Mouse (Mus musculus) adrenal gland, postnatal 25 days (tissue): ENCODE results near the gene Haus8. TPM values are rescaled to one million over a fixed set of nuclear protein-coding genes. Genes with fewer than 3 reads are reported as not detected.
"Not testable (repeated sequence)": the region's sequence is repeated elsewhere in the genome, so short reads cannot be mapped to it uniquely, and the experiment has no call there.

Experiments
- DNase-seq: peaks from one replicate; pipeline ENCODE4 v3.0.0; 2021; ENCODE audit warnings: mixed read lengths
- total RNA-seq: library from RNA; stranded (reverse); gene quantifications from 2 replicates; pipeline ENCODE4 v1.2.3, GENCODE M21; 2021

Gene Haus8
- total RNA-seq, 1 experiment from 2014 or later = 19.6 TPM

DNA sequence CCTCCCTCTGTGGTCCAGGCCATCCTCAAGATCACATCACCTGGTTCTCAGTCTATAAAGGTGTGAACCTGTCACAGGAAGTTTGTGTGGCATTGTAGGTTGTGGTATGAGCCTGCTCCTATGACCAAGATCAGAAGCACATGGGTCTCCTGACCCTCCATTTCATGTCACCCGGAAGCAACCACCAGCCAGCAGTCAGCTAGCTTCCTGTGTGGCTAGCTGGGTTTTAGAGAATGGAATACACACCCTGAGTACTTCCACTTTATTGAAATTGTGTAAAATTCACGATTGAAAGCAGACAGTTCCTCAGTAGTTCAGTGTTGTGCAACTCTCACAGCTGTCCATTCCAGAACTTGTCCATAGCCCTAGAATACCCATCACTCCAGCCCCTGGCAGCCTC lies 13.5 kb upstream of the Haus8 start:
- not testable (repeated sequence) for DNase-seq

DNA sequence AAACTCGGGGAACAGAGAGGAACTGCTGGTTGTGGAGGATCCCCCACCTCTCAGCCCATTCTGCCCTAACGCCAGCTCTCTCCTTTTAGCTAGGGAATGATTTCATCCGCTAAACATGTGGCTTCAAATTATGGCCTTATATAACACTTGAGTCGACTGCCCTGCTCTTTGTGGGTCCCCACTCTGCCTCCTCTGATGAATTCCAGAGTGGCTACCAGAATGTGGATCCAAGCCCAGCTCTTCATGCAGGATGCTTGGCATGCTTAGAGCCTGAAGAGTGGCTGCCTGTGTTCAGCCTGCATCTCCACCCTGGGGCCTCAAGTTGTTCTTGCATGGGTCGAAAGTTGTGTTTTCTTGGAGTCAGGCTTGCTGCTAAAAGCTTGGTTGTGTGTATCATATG lies 9.9 kb upstream of the Haus8 start:
- no peak for DNase-seq

DNA sequence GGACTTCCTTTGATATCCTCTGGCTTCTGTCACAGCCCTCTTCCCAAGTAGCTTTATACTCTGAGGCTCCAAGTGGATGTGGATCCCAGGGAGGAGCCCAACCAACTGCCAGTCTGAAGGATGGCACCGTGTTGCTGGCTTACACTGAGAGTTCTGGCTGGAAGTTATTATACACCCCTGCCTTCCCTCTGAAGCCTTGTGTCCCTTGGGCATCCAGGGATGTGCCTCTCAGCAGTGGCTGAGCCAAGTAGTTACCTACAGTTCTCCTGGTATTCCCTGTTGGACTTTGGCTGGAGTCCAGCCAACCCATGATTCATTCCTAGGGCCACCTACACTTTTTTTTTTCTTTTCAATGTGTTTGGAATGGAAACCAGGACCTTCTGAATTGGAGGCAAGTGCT lies 9.0 kb upstream of the Haus8 start:
- DNase-seq = not testable (repeated sequence)

DNA sequence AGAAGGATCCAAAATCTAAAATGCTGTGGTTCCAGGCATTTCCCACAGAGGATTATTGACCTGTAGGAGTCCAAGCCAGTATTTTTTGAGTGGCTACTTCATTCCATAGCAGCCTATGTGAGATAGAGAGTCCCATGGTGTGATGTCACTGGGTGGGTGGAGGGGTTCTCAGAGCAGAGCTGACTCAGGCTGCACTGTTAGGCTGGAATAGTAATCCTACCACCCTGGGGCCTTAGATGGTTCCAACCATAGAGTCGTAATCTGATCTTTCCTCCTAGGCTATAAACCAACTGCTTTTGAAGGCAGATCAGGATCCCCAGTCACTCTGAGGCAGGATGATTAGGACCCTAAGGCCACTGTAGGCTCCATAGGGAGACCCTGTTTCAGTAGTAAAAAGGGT lies 6.7 kb upstream of the Haus8 start:
- DNase-seq = not testable (repeated sequence)

DNA sequence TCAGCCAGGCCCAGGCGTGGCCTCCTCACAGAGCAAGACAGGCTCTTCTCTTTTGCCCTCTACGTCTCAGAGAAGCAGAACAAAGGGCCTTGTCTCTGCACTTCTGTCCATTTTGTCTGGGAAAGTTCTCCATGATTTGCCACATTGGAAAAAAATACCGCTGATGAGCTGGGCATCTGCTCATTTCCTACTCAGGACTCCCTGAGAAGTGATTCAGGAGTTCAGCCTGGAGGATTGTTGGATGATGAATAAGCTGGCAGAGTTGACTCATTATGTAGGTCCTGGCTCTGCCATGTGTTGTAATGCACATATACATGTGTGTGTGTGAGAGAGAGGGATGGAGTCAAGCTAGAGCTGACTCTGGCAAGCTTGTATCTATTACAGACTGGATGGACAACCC lies 3.4 kb upstream of the Haus8 start:
- no peak for DNase-seq

DNA sequence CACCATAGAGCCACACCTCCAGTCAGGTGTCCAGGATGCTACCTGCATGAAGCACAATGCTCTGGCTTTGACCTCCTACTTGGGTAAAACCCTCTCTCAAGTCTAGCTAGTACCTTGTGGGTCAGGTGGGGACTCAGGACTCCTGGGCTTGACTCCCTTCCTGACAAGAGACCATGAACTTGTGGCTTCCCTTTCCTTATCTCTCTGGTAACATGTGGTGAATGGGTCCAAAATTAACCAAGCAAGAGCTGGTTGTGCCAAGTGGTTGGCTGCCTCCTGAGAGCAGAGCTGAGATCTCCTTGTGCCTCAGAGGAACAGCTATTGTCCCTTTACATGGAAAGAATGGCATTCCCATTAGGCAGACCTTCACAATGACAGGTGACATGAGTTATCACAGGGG lies 1.7 kb upstream of the Haus8 start:
- no peak for DNase-seq

DNA sequence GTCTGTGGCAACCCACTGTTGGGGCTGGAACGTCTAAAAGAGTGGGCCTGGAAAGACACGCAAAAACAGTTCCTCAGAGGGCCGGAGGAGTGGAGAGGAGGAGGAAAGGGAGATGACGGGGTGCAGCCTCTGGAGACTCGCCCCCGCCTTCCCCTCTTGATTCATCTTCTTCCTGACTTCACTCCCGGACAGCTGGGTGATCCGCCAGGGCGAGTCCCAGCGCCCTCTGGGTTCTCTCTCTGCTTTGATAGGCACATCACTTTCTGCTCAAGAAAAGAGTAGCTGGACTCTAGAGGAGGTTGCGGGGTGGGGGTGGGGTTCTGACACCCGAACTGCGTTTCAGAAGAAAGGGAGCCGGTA lies 397 bp upstream of the Haus8 start:
- DNase-seq = peak; percentile 62

DNA sequence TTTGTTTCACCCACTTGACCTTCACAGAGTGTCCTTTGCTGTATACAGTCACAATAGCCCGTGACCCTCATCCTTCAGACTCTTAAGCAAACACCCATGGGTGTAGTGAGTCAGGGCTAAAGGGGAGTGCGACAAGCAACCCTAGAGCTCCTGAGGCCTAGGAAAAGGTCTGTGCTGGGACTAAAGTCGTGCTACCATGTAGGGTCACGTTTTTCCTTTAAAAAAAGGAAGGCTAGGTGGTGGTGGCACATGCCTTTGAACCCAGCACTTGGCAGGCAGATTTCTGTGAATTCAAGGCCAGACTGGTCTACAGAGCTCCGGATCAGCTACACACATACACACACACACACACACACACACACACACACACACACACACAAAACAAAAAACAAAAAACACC lies 1.1 kb downstream of the Haus8 start:
- no peak for DNase-seq

DNA sequence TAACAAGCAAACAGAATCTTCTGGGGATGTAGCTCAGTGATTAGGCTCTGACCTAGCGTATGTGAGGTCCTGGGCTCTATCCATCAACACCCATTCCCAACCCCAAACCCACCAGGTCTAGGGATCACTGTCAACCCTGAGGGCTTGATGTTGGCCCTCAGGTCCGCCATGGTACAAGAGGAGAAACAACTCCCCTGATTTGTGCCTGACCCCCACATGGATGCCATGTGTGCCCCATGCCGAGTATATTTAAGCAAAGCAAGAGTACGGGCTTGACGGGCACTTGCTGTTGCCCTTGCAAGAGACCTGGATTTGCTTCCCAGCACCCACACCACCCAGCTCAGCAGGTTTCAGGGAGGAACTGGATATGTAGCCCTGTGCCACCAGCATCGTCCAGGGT lies 4.4 kb downstream of the Haus8 start:
- not testable (repeated sequence) for DNase-seq

DNA sequence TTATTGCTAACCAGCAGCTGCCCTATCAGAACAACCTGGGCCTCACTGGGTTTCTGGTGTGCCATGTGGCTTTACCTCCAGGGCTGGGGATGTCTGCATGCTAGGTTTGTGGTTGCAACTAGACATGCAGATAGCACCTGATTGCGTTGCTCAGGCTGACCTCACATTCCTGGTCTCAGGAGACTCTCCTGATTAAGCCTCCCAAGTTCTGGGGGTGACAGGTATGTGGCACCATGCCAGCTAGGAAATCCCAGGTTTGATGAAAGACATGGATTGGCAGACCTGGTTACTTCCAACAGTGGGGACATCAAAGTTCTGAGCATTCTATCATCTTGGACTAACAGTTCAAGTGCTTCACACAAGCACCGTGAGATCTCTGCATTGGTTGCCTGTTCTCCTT lies 5.0 kb downstream of the Haus8 start:
- DNase-seq = no peak

DNA sequence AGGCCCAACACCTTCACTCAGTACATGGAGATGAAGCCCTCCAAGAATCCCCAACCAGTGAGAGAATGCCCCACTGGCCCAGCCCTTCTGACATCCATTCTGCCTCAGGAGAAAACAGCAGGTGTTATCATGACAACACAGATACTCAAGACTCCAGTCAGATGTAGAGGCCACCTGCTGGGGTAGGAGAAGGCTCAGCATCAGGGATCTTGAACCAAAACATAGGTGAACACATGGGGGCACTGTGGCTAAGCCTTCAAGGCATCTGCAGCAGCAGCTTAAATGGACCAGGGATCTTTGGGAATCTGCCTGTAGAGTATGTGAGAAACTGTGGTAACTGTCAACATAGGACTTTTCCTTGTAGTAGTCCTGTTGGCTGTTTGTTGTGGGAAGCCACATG lies 11.5 kb downstream of the Haus8 start:
- DNase-seq = peak; percentile 26

DNA sequence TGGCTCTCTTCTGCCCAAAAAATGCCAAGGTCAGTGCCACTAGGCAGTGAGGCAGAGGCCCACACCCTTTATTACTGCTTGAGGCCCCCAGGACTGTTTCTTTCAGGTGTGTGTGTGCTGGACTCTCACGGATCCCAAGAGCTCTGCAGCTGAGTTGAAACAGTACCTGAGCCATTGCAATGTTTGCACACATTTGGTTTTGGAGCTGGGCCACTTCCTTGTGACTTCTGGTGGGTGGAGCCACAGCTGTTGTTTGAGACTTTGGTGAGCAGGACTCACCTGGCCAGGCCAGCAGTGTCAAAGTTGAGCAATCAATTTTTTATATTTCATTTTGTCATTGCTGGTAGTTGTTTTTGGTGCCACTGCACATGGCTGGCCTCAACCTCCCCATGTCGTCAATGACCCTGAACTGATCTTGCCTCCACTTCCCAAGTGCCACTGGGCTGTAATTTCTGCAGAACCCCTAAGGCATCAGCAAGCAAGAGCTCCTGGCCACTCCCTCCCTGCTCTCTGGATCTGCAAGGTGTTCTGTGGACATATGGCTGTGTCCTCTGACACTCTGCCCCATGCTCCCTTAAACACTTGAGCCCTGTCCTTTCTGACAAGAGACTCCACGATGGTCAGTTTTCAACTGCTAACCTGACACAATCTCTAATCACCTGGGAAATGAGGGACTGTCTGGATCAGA lies 16.0 kb downstream of the Haus8 start:
- no peak for DNase-seq

DNA sequence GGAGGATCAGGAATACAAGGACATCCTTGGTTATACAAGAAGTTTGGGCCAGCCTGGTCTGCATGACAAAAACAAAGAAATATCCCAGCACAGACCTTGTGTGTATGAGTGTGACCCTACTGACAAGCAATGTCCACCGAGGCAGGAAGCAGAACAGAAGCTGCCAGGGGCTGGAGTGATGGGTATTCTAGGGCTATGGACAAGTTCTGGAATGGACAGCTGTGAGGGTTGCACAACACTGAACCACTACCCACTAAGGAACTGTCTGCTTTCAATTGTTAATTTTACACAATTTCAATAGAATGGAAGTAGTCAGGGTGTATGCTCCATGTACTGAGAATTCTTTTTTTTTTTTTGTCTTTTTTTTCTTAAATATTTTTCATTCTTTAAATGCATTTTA lies 24.5 kb downstream of the Haus8 start:
- DNase-seq = no peak

DNA sequence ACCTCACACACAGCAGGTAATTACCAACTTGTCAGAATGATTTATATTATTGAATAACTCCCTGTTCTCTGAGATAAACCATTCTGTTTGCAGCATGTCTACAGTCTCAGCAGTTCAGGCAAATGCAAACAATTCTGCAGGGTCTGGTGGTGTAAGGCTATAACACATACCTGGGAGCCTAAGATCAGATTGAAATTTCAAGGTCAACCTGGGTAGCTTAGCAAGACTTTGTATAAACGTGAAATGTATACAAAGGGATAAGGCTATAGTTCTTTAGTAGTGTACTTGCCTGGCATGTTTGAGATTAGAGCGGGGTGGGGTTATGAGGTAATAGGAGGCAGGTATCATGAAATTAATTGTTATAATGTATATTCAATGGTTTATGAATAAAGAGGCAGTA lies 30.0 kb downstream of the Haus8 start:
- no peak for DNase-seq

DNA sequence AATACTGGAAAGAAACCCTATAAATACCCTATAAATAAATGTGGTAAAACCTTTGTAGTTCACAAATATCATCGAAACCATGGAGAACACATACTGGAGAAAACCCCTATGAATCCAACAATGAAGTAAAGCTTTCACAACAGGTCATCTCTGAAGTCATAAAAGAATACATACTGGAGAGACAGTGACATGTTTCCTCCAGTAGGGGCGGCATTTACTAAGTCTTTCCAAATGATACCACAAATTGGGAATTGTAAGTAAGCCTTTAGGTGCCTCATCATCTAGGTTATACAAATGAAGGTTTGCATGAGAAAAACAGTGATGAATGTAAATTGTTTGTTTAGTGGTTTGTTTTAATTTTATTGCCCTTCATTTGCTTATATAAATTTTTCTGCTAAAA lies 48.2 kb downstream of the Haus8 start:
- DNase-seq = no peak

DNA sequence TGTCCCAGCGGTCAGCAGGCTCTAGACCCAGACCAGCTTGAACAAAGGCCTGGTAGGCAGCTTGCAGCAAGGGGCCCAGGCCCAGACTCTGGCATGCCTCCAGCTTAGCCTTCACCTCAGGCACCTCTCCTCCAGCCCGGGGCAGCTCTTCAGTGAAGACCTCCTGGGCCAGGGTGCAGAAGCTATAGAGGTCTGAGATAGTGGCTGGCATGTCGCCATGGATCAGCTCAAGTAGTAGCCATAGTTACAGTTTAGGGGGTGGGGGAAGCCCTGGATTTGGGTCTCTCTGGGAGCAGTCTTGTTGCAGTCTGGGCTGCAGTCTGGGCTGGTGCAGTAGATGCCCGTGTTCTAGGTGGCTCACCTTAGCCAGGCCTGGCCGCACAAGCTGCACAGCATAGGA lies 58.5 kb downstream of the Haus8 start:
- DNase-seq = not testable (repeated sequence)

DNA sequence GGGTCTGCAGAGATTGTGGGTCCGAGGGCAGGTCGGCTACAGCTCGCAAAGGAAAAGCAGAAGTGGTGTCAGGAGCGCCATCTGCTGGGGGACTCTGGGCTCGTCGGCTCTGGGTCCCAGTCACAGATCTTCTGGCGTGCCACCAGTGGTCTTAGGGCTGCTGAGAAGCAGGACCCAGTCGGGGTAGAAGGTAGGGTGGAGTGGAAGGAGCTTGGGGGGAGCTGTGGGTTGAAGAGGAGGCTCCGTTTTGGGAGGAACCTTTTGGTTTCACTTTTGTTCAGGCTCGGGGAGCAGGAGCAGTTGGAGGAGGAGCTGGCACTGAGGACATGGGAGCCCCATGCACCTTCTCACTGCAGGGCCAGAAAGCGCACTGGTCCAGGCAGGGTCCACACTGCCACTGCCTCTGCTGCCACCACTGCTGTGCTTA lies 67.2 kb downstream of the Haus8 start:
- not testable (repeated sequence) for DNase-seq

Other genes starting within 250 kb of the Haus8 start
- gene Myo9b, start 220 bp downstream of the Haus8 start, total RNA-seq = 40.7 and 42.0 TPM in 2 replicates
- 168 and 199 TPM in 2 replicates for gene Use1, start 93.9 kb upstream of the Haus8 start, total RNA-seq
- 18.7 and 20.7 TPM in 2 replicates for gene Ocel1, start 98.4 kb upstream of the Haus8 start, total RNA-seq
- 64.5 and 75.8 TPM in 2 replicates for gene Nr2f6, start 109.0 kb upstream of the Haus8 start, total RNA-seq
- 20.6 and 25.8 TPM in 2 replicates for gene Ushbp1, start 122.9 kb upstream of the Haus8 start, total RNA-seq
- 105 and 116 TPM in 2 replicates for gene Babam1, start 123.9 kb upstream of the Haus8 start, total RNA-seq
- gene Ankle1, start 133.1 kb upstream of the Haus8 start, total RNA-seq = 3.2 and 4.1 TPM in 2 replicates
- gene Abhd8, start 190.7 kb upstream of the Haus8 start, total RNA-seq = 63.0 and 82.8 TPM in 2 replicates
- 109 and 113 TPM in 2 replicates for gene Mrpl34, start 192.0 kb upstream of the Haus8 start, total RNA-seq
- 62.5 and 64.7 TPM in 2 replicates for gene Dda1, start 196.3 kb upstream of the Haus8 start, total RNA-seq
- gene Ano8, start 213.0 kb upstream of the Haus8 start, total RNA-seq = 17.3 and 23.3 TPM in 2 replicates
- 26.5 and 28.7 TPM in 2 replicates for gene Gtpbp3, start 215.2 kb upstream of the Haus8 start, total RNA-seq
- gene Plvap, start 238.8 kb upstream of the Haus8 start, total RNA-seq = 167 and 192 TPM in 2 replicates